Mouse (Mus musculus) heart, adult 2 months (tissue): ENCODE results near the gene Erfe. TPM values are rescaled to one million over a fixed set of nuclear protein-coding genes. Genes with fewer than 3 reads are reported as not detected.

Experiments
- DNase-seq, 2 experiments: peaks; one replicate each; pipeline ENCODE4 v3.0.0; 2021
- H3K27ac ChIP-seq: fragments of 200-600 bp; 2 replicates; pipeline ENCODE4 v1.8.1; 2022
- H3K27me3 ChIP-seq: fragments of 200-500 bp; 2 replicates; pipeline ENCODE4 v1.6.1; 2012; ENCODE audit warnings: mild to moderate bottlenecking, low read length, inconsistent platforms, mixed read lengths; ENCODE audit not compliant: control insufficient read depth, insufficient read depth
- H3K36me3 ChIP-seq: fragments of 200-500 bp; 2 replicates; pipeline ENCODE4 v1.6.1; 2012; ENCODE audit warnings: low read length, inconsistent platforms; ENCODE audit not compliant: control insufficient read depth, insufficient read depth
- H3K4me1 ChIP-seq: fragments of 200-500 bp; 2 replicates; pipeline ENCODE4 v1.6.1; 2011; ENCODE audit warnings: low read length; ENCODE audit not compliant: control insufficient read depth, insufficient read depth
- H3K4me3 ChIP-seq: fragments of 200-600 bp; 2 replicates; pipeline ENCODE4 v1.8.1; 2022
- H3K79me2 ChIP-seq: fragments of 200-500 bp; replicated peaks from 2 replicates; pipeline ENCODE4 v1.6.1; 2012; ENCODE audit warnings: mild to moderate bottlenecking, inconsistent platforms, low read length, moderate library complexity, mixed read lengths; ENCODE audit not compliant: control insufficient read depth, insufficient read depth
- H3K9ac ChIP-seq: fragments of 200-500 bp; 2 replicates; pipeline ENCODE4 v1.6.1; 2012; ENCODE audit warnings: low read depth, mild to moderate bottlenecking, control low read depth, inconsistent platforms, low read length, mixed read lengths
- CTCF ChIP-seq: fragments of 200-600 bp; IDR thresholded peaks from 2 replicates; pipeline ENCODE4 v1.8.1; 2022; ENCODE audit warnings: antibody characterized with exemption, mild to moderate bottlenecking, moderate library complexity
- EP300 ChIP-seq: fragments of 200-500 bp; IDR thresholded peaks from 2 replicates; pipeline ENCODE4 v1.6.1; 2011; ENCODE audit warnings: low read depth, low read length, control low read depth; ENCODE audit not compliant: insufficient read depth
- POLR2A ChIP-seq: fragments of 200-500 bp; IDR thresholded peaks from 2 replicates; pipeline ENCODE4 v1.6.1; 2011; ENCODE audit warnings: mild to moderate bottlenecking, low read depth, low read length, control low read depth; ENCODE audit not compliant: insufficient read depth
- WGBS: fragments of 180-500 bp; shearing (Covaris S2); methylation state at CpG from one replicate; pipeline ENCODE4 v1.1.7; 2018; 5-methylcytosine and 5-hydroxymethylcytosine counted together
- intact Hi-C: fragments of 180-260 bp; cut with DNase I; formaldehyde crosslinking; loops from one replicate; pipeline ENCODE4 v1.15.1; 2025
- polyA plus RNA-seq: library from polyadenylated mRNA; depleted of rRNA; stranded (reverse); fragments of >200 nt; gene quantifications from 2 replicates; pipeline ENCODE4 v1.2.3, GENCODE M21; 2012
- total RNA-seq, 2 experiments: library from RNA; stranded (reverse); gene quantifications; 2 replicates each; pipeline ENCODE4 v1.2.3; 2021

Gene Erfe
- total and polyA plus RNA-seq, 3 experiments: 0.09 to 0.29 TPM; not detected in 1

GRCm38 (mm10) chr1:91350841-91351240, 15.4 kb upstream of the Erfe start, which contains the start of gene Klhl30:
TSS of gene Klhl30 (plus strand) at chr1:91351016.
- intact Hi-C loops: no loop called here
- DNase-seq: peak; percentile 43 to 56
- peak within 1 kb of the TSS; percentile 90 for H3K27ac ChIP-seq
- H3K4me3 ChIP-seq: peak within 1 kb of the TSS; percentile 33
- H3K27me3 ChIP-seq: no peaks in the 10 kb centered on the region
- no peak for TF ChIP-seq CTCF
- TF ChIP-seq POLR2A: no peak
- no peak for TF ChIP-seq EP300
- no peaks in the 10 kb centered on the region for H3K79me2 ChIP-seq
- H3K36me3 ChIP-seq: no peaks in the 10 kb centered on the region
- peaks cover 5% of the 10 kb centered on the region for H3K4me1 ChIP-seq
- H3K9ac ChIP-seq: peak within 1 kb of the TSS; percentile 57
- 32% methylated on average over 4 of the region's 4 CpGs for WGBS

DNA sequence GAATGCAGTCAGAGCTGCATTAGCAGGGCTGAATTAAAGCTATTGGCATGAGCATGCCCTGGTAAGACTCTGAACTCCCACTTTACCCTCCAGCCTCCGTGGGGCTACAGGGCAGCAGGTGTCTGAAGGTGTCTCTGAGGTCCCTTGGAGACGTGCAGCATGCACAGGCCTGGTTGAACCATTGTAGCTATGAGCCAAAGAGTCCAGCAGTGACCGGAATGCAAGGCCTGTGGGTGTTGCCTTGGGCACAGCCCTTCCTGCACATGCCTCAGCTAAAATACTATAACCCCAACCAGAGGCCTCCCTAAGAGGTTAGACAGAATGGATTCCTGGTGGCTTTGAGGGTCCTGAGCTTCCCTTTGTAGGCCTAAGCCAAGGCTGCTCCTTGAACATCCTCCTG, 15.0 kb upstream of the Erfe start:
- Histone ChIP-seq H3K36me3 (no peaks in the 10 kb centered on the region), H3K4me1 (peaks cover 5% of the 10 kb centered on the region), H3K79me2 (no peaks in the 10 kb centered on the region), H3K27ac (peak overlapping the region; percentile 90), H3K9ac (peak overlapping the region; percentile 57), H3K27me3 (no peaks in the 10 kb centered on the region), H3K4me3 (peak overlapping the region; percentile 33)
- intact Hi-C loops: no loop called here
- no peak for DNase-seq
- WGBS: 51% methylated on average over 3 of the region's 3 CpGs
- TF ChIP-seq POLR2A (no peak), EP300 (no peak), CTCF (no peak)

DNA sequence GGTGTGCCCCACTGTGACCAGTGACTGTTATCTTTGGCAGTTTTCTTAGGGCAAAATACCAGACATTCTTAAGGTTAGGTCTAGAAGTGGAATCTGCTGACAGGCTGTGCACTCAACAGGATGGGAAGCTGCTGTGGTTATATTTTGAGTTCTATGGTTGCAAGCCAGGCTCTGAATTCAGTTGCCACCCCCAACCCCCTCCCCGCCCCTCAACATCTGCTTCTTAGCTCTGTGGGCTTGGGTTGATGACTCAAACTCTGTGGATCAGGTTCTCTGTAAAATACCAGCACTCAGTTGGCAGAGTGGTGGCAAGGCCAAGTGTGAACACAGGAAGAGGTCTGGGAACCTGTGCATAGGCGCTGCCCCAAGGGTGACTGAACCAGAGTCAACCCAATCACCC, 14.0 kb upstream of the Erfe start:
- no peak for DNase-seq
- intact Hi-C loops: no loop called here
- no peaks in the 10 kb centered on the region for H3K27me3 ChIP-seq
- TF ChIP-seq CTCF: no peak
- no peak for TF ChIP-seq EP300
- TF ChIP-seq POLR2A: no peak
- H3K36me3 ChIP-seq: no peaks in the 10 kb centered on the region
- no peak overlapping the region for H3K27ac ChIP-seq
- H3K9ac ChIP-seq: no peak overlapping the region
- WGBS: 85% methylated on average over 2 of the region's 2 CpGs
- H3K4me3 ChIP-seq: no peak overlapping the region
- H3K79me2 ChIP-seq: no peaks in the 10 kb centered on the region
- peaks cover 5% of the 10 kb centered on the region for H3K4me1 ChIP-seq

DNA sequence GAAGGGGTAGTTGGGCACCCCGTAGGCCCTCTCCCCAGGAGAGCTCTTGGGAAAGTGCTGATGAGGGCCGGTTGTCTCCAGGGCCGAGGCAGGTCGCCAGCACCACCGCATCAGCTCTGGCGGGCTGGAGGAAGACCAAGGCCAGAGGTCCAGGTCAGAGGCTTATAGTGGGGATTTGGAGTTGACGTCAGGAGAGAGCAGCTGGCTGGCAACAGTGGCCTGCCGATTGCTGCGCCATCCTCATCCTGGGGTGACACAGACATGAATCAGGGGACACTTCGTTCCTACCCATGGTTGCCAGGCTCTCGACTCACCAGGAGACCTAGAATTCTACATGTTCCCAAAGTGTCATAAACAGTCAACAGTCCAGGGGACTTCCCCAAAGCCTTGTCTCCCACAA, 10.1 kb upstream of the Erfe start:
- no peaks in the 10 kb centered on the region for H3K79me2 ChIP-seq
- DNase-seq: no peak
- no peaks in the 10 kb centered on the region for H3K4me1 ChIP-seq
- H3K36me3 ChIP-seq: no peaks in the 10 kb centered on the region
- TF ChIP-seq EP300 (no peak), CTCF (no peak)
- no peaks in the 10 kb centered on the region for H3K27me3 ChIP-seq
- H3K9ac ChIP-seq: no peak overlapping the region
- no peak overlapping the region for H3K4me3 ChIP-seq
- H3K27ac ChIP-seq: no peak overlapping the region
- intact Hi-C loops: no loop called here
- WGBS: 77% methylated on average over 11 of the region's 11 CpGs

DNA sequence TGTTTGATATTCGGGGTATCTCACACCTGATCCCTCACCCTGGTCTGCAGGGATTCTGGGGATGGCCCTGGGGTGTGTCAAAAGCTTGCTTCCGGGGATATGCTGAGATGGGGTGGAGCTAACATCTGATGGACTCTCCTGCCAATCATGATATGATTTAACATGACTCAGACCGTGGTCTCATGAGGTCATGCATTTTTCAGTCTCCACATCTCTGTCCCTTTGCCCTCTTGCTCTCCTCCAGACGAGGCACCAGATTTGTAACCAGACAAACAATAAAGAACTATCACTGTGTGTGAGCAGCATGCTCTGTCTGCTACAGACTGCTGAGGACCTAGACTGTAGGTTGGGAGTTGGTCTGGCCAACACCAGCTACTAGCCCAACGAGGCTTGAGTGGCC, 4.1 kb upstream of the Erfe start:
- no peaks in the 10 kb centered on the region for H3K4me1 ChIP-seq
- no peak for TF ChIP-seq EP300
- TF ChIP-seq POLR2A: no peak
- TF ChIP-seq CTCF: no peak
- 77% methylated on average over 5 of the region's 5 CpGs for WGBS
- DNase-seq: no peak
- no peaks in the 10 kb centered on the region for H3K79me2 ChIP-seq
- intact Hi-C loops: no loop called here
- no peaks in the 10 kb centered on the region for H3K27me3 ChIP-seq
- H3K36me3 ChIP-seq: no peaks in the 10 kb centered on the region
- no peak overlapping the region for H3K27ac ChIP-seq
- H3K4me3 ChIP-seq: no peak overlapping the region
- H3K9ac ChIP-seq: no peak overlapping the region

GRCm38 (mm10) chr1:91364822-91365644, 1.2 kb upstream of the Erfe start:
- intact Hi-C loops: loop anchor here (5.0 kb wide), 1 partner anchor 117 kb away; no protein-coding TSS in a partner anchor
- no peaks in the 10 kb centered on the region for H3K79me2 ChIP-seq
- H3K36me3 ChIP-seq: no peaks in the 10 kb centered on the region
- H3K27ac ChIP-seq: no peak overlapping the region
- no peak for TF ChIP-seq EP300
- no peak for TF ChIP-seq CTCF
- no peak for TF ChIP-seq POLR2A
- DNase-seq: no peak
- WGBS: 84% methylated on average over 16 of the region's 16 CpGs
- H3K4me3 ChIP-seq: no peak overlapping the region
- H3K27me3 ChIP-seq: no peaks in the 10 kb centered on the region
- H3K4me1 ChIP-seq: no peaks in the 10 kb centered on the region
- H3K9ac ChIP-seq: no peak overlapping the region
